Mouse (Mus musculus): ENCODE results near the gene Gm38431. TPM values are rescaled to one million over a fixed set of nuclear protein-coding genes. Genes with fewer than 3 reads are reported as not detected.

Gene Gm38431
- polyA plus RNA-seq, 1 experiment = 499 TPM

GRCm38 (mm10) chr9:21033136-21033535, 58.7 kb downstream of the Gm38431 start:
- TF ChIP-seq GATA1 (IDR thresholded peaks at IDR 0.05; ENCODE audit: low read length) = no peak

- no peak for TF ChIP-seq GATA1 (IDR thresholded peaks at IDR 0.05; ENCODE audit: low read length)
Measured at GRCm38 (mm10) chr9:21032491-21032890, 59.3 kb downstream of the Gm38431 start.

DNA sequence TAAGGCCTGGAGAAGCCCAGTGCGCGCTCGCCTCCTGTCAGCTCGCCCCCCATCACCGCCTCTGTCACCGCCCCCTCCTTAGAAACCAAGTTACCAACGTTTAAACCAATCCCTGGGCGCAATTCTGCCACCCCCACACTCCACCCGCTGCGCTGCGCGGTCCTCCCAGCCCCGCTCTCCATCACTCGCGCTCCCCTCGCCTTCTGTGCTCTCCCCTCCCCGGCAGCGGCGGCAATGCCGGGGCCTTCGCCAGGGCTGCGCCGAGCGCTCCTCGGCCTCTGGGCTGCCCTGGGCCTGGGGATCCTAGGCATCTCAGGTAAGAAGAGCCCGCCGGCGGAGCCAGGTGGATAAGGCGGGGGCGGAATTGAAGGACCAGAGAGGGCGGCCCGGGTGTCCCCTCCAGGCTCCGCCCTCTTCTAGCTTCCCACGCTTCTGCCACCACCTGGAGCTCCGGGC, 59.9 kb downstream of the Gm38431 start, which contains the start of gene Icam5:
Gene Icam5, plus strand, starts transcription at position 178 of the 456 bp plus-strand sequence.
- no peak for TF ChIP-seq GATA1 (IDR thresholded peaks at IDR 0.05; ENCODE audit: low read length)

DNA sequence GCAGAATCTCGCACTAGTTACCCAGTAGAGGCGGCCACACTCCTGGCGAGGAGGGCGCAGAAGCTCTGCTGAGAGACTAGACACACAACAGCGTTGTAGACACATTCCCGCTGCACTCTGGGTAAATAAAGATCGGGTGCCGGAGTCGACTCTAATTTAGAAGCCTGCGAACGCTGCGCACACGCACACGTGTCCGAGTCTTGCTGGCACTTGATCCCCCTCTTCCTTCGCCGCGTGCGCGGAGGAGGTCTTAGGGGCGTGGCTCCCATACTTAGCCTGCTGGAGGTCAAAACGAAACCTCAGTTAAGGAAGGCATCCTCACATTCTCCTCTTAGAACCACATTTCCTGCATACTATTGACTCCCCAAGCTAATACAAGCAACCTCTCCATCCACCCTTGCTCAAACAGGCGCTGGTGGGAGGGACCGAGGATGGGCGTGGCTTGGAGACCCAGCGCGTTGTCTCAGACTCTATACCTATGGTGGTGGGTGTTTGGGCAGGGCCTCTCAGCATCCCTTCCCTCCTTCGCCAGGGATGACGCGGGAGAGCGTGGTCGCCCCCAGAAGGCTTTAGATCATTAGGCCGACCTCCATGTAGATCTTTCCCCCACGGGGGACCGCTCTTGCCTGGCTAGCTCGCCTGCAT, 60.4 kb downstream of the Gm38431 start:
- no peak for TF ChIP-seq GATA1 (IDR thresholded peaks at IDR 0.05; ENCODE audit: low read length)

- TF ChIP-seq GATA1 (IDR thresholded peaks at IDR 0.05; ENCODE audit: low read length) = no peak
Measured at GRCm38 (mm10) chr9:21030781-21031250, 61.0 kb downstream of the Gm38431 start.

- no peak for TF ChIP-seq GATA1 (IDR thresholded peaks at IDR 0.05; ENCODE audit: low read length)
Measured at GRCm38 (mm10) chr9:21030055-21030600, 61.7 kb downstream of the Gm38431 start.

- TF ChIP-seq GATA1 (IDR thresholded peaks at IDR 0.05; ENCODE audit: low read length) = no peak
Measured at GRCm38 (mm10) chr9:21029291-21030054, 62.3 kb downstream of the Gm38431 start, which contains the start of gene Icam4. Icam4 (plus strand) TSS chr9:21029373.

GRCm38 (mm10) chr9:21028560-21029110, 63.2 kb downstream of the Gm38431 start:
- TF ChIP-seq GATA1 (IDR thresholded peaks at IDR 0.05; ENCODE audit: low read length) = no peak

GRCm38 (mm10) chr9:21027774-21028290, 64.0 kb downstream of the Gm38431 start:
- TF ChIP-seq GATA1 (IDR thresholded peaks at IDR 0.05; ENCODE audit: low read length) = no peak

GRCm38 (mm10) chr9:21026849-21027248, 64.9 kb downstream of the Gm38431 start:
- TF ChIP-seq GATA1 (IDR thresholded peaks at IDR 0.05; ENCODE audit: low read length) = no peak

DNA sequence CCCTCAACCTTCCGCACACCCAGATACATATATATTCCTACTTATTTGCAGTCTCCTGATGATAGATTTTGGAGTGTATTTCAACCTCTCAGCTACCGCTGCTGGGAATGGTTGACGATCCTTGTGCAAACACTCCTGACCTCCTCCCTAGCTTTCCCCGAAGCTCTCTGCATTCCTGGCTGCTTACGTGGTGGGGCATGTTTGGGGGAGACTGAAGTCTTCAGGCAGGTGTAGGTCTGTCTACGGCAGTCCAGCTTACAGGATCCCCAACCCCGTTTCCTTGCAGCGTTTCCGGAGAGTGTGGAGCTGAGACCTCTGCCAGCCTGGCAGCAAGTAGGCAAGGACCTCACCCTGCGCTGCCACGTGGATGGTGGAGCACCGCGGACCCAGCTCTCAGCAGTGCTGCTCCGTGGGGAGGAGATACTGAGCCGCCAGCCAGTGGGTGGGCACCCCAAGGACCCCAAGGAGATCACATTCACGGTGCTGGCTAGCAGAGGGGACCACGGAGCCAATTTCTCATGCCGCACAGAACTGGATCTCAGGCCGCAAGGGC, 66.5 kb downstream of the Gm38431 start:
- TF ChIP-seq GATA1 (IDR thresholded peaks at IDR 0.05; ENCODE audit: low read length) = no peak

DNA sequence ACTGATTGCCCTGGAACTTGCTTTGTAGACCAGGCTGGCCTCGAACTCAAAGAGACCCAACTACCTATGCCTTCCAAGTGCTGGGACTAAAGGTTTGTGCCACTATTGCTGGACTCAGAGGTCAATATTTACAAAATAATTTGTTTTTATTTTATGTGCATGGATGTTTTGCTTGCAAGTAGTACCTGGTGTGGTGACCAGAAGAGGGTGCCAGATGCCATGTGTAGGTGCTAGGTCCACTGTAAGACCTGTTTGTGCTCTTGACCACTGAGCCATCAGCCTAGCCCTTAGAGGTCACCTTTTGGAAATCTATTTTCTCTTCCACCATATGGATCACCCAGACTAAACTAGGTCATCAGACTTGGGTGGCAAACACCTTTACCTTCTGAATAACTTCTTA, 69.1 kb downstream of the Gm38431 start:
- TF ChIP-seq GATA1 (IDR thresholded peaks at IDR 0.05; ENCODE audit: low read length) = no peak

- no peak for TF ChIP-seq GATA1 (IDR thresholded peaks at IDR 0.05; ENCODE audit: low read length)
Measured at GRCm38 (mm10) chr9:21022288-21022687, 69.5 kb downstream of the Gm38431 start.

- TF ChIP-seq GATA1 (IDR thresholded peaks at IDR 0.05; ENCODE audit: low read length) = no peak
Measured at GRCm38 (mm10) chr9:21021363-21021762, 70.4 kb downstream of the Gm38431 start.

- no peak for TF ChIP-seq GATA1 (IDR thresholded peaks at IDR 0.05; ENCODE audit: low read length)
Measured at GRCm38 (mm10) chr9:21018600-21018999, 73.2 kb downstream of the Gm38431 start.

Other genes starting within 250 kb of the Gm38431 start
- not detected in 2 replicates for gene A230050P20Rik, start 223.4 kb downstream of the Gm38431 start, polyA plus RNA-seq (2012)
- gene Angptl6, start 212.3 kb downstream of the Gm38431 start, polyA plus RNA-seq (2012) = 3.5 and 4.1 TPM in 2 replicates
- 341 and 357 TPM in 2 replicates for gene Ppan, start 203.8 kb downstream of the Gm38431 start, polyA plus RNA-seq (2012)
- gene Eif3g, start 193.4 kb downstream of the Gm38431 start, polyA plus RNA-seq (2012) = 613 and 834 TPM in 2 replicates
- 152 and 172 TPM in 2 replicates for gene Dnmt1, start 132.1 kb downstream of the Gm38431 start, polyA plus RNA-seq (2012)
- gene S1pr2, start 115.2 kb downstream of the Gm38431 start, polyA plus RNA-seq (2012) = 1.4 and 1.6 TPM in 2 replicates
- 88.1 and 110 TPM in 2 replicates for gene Mrpl4, start 89.3 kb downstream of the Gm38431 start, polyA plus RNA-seq (2012)
- gene Icam1, start 76.0 kb downstream of the Gm38431 start, polyA plus RNA-seq (2012) = 0.55 and 0.58 TPM in 2 replicates
- 16.7 and 26.1 TPM in 2 replicates for gene Icam4, start 62.6 kb downstream of the Gm38431 start, polyA plus RNA-seq (2012)
- gene Icam5, start 59.9 kb downstream of the Gm38431 start, polyA plus RNA-seq (2012) = 0.52 and 0.62 TPM in 2 replicates
- 2.0 and 4.4 TPM in 2 replicates for gene Zglp1, start 24.9 kb downstream of the Gm38431 start, polyA plus RNA-seq (2012)
- 0.67 and 0.73 TPM in 2 replicates for gene Gm49373, start 18.9 kb downstream of the Gm38431 start, polyA plus RNA-seq (2012)
- 39.6 and 44.3 TPM in 2 replicates for gene Fdx1l, start 18.4 kb downstream of the Gm38431 start, polyA plus RNA-seq (2012)
- gene Raver1, start within 50 bp of the Gm38431 start, polyA plus RNA-seq (2012) = 0.84 and 2.5 TPM in 2 replicates
- 16.0 and 16.3 TPM in 2 replicates for gene Tyk2, start 39.2 kb upstream of the Gm38431 start, polyA plus RNA-seq (2012)
- 216 and 275 TPM in 2 replicates for gene Cdc37, start 58.0 kb upstream of the Gm38431 start, polyA plus RNA-seq (2012)
- gene Pde4a, start 73.7 kb upstream of the Gm38431 start, polyA plus RNA-seq (2012) = 3.6 and 3.9 TPM in 2 replicates
- 79.1 and 86.5 TPM in 2 replicates for gene Keap1, start 147.4 kb upstream of the Gm38431 start, polyA plus RNA-seq (2012)
- gene S1pr5, start 156.4 kb upstream of the Gm38431 start, polyA plus RNA-seq (2012) = not detected in 2 replicates
- gene Atg4d, start 173.3 kb upstream of the Gm38431 start, polyA plus RNA-seq (2012) = 25.8 and 27.7 TPM in 2 replicates
- 43.4 and 53.0 TPM in 2 replicates for gene Kri1, start 196.0 kb upstream of the Gm38431 start, polyA plus RNA-seq (2012)
- 27.5 and 28.0 TPM in 2 replicates for gene Cdkn2d, start 199.4 kb upstream of the Gm38431 start, polyA plus RNA-seq (2012)
- gene Ap1m2, start 220.3 kb upstream of the Gm38431 start, polyA plus RNA-seq (2012) = not detected in 2 replicates
- gene Slc44a2, start 228.7 kb upstream of the Gm38431 start, polyA plus RNA-seq (2012) = 24.3 and 31.9 TPM in 2 replicates